Mouse (Mus musculus) cerebellum, adult 2 months (tissue): ENCODE results near the gene Bcl9l.

Experiments
- CTCF ChIP-seq: fragments of 200-500 bp; IDR thresholded peaks from 2 replicates; pipeline ENCODE4 v1.5.1; 2011; ENCODE audit warnings: low read depth, mild to moderate bottlenecking, control low read depth, low read length, moderate library complexity, borderline replicate concordance; ENCODE audit not compliant: insufficient read depth
- POLR2A ChIP-seq: fragments of 200-500 bp; IDR thresholded peaks from 2 replicates; pipeline ENCODE4 v1.6.1; 2011; ENCODE audit warnings: low read length, control low read depth, borderline replicate concordance; ENCODE audit not compliant: insufficient read depth

- TF ChIP-seq CTCF: no peak
- TF ChIP-seq POLR2A: no peak
Observed at GRCm38 (mm10) chr9:44457035-44457742, 25.4 kb upstream of the Bcl9l start.
